Mouse (Mus musculus) thymus, adult 2 months (tissue): ENCODE results near the gene Pold1.

Source experiments
- CTCF ChIP-seq: fragments of 200-500 bp; IDR thresholded peaks from 2 replicates; pipeline ENCODE4 v1.5.1; 2012; ENCODE audit warnings: mild to moderate bottlenecking, control low read depth, low read length, moderate library complexity, borderline replicate concordance; ENCODE audit not compliant: control insufficient read depth, poor library complexity, insufficient read depth; ENCODE audit errors: extremely low read depth
- POLR2A ChIP-seq: fragments of 200-500 bp; IDR thresholded peaks from 2 replicates; pipeline ENCODE4 v1.6.1; 2012; ENCODE audit warnings: mild to moderate bottlenecking, low read length, control low read depth, moderate library complexity; ENCODE audit not compliant: control insufficient read depth, poor library complexity, insufficient read depth; ENCODE audit errors: extremely low read depth

- no peak for TF ChIP-seq POLR2A
- no peak for TF ChIP-seq CTCF
These were observed 19.1 kb downstream of the Pold1 start for GRCm38 (mm10) chr7:44529518-44529917.
